Mouse (Mus musculus) lung, adult 2 months (tissue): ENCODE results near the gene S1pr1. TPM values are rescaled to one million over a fixed set of nuclear protein-coding genes. Genes with fewer than 3 reads are reported as not detected.

Source experiments
- DNase-seq: peaks from one replicate; pipeline ENCODE4 v3.0.0; 2022
- H3K4me1 ChIP-seq: fragments of 200-500 bp; 2 replicates; pipeline ENCODE4 v1.6.1; 2011; ENCODE audit warnings: low read length; ENCODE audit not compliant: control insufficient read depth, insufficient read depth
- H3K4me3 ChIP-seq: fragments of 200-500 bp; replicated peaks from 2 replicates; pipeline ENCODE3; 2011; ENCODE audit warnings: low read depth, mild to moderate bottlenecking, control low read depth, low read length; ENCODE audit errors: extremely low read depth
- CTCF ChIP-seq: fragments of 200-500 bp; IDR thresholded peaks from 2 replicates; pipeline ENCODE4 v1.5.1; 2011; ENCODE audit warnings: mild to moderate bottlenecking, low read length, control low read depth; ENCODE audit not compliant: insufficient read depth
- POLR2A ChIP-seq: fragments of 200-500 bp; IDR thresholded peaks from 2 replicates; pipeline ENCODE4 v1.6.1; 2011; ENCODE audit warnings: low read depth, mild to moderate bottlenecking, control low read depth, low read length, borderline replicate concordance; ENCODE audit errors: extremely low read depth
- WGBS: fragments of 180-500 bp; shearing (Covaris S2); methylation state at CpG from one replicate; pipeline ENCODE4 v1.1.7; 2018; 5-methylcytosine and 5-hydroxymethylcytosine counted together
- polyA plus RNA-seq: library from polyadenylated mRNA; depleted of rRNA; stranded (reverse); fragments of >200 nt; gene quantifications from 2 replicates; pipeline ENCODE4 v1.2.3, GENCODE M21; 2012

Gene S1pr1
- polyA plus RNA-seq, 1 experiment = 230 TPM

DNA sequence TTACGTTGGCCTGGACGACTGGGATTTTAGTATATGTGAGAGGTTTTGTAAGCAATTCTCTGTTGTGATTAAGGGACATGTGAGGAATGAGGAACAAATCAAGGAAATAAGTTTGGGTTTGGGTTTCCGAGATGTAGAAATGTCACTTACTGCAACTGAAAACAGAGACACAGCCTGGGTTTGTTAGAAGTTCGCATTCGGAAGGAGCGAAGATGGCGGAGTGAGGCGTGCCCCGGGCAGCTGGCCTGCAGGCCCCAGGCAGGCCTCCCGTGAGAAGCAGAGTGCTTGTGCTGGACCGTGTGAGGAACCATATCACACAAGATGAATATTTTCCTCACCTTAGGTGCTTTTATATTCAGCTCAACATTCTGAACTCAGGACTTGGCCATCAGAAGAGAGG lies 30.2 kb upstream of the S1pr1 start:
- H3K4me3 ChIP-seq = no peak overlapping the region
- WGBS = 90% methylated on average over 11 of the region's 11 CpGs
- DNase-seq = no peak
- no peak for TF ChIP-seq CTCF
- TF ChIP-seq POLR2A = no peak
- H3K4me1 ChIP-seq = no peaks in the 10 kb centered on the region

GRCm38 (mm10) chr3:115738524-115738923 lies 23.7 kb upstream of the S1pr1 start:
- DNase-seq = no peak
- 62% methylated on average over 2 of the region's 2 CpGs for WGBS
- no peak overlapping the region for H3K4me3 ChIP-seq
- no peak for TF ChIP-seq CTCF
- no peaks in the 10 kb centered on the region; the same call in 1 of the 2 replicates for H3K4me1 ChIP-seq

DNA sequence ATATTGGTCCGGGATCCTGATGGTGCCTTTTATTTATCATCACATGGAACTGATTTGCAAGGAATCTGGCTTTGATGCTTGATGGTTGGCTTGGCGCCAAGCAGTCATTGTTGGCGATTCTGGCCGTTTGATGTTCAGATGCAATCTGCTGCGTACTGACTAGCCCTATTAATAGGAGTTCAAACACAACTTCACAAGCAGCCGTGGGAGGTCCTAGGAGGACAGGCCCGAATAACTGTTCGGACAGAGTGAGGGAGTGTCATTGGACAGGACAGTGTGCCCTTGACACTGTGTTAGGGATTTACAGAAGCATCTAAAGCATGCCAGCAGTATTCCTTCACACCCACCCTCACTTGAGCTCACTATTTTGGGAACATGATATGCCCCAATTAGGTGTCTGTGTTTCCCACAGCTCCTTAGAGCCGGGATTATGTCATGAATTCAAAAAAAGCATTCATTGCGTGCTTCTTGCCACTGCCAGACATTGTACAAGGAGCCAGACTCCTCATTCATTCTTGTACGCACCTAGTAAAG lies 23.0 kb upstream of the S1pr1 start:
- DNase-seq = no peak
- H3K4me1 ChIP-seq = no peaks in the 10 kb centered on the region; the same call in 1 of the 2 replicates
- H3K4me3 ChIP-seq = no peak overlapping the region
- 46% methylated on average over 11 of the region's 11 CpGs for WGBS
- no peak for TF ChIP-seq CTCF
- TF ChIP-seq POLR2A = no peak

- H3K4me1 ChIP-seq = no peaks in the 10 kb centered on the region; the same call in 1 of the 2 replicates
- no peak overlapping the region for H3K4me3 ChIP-seq
- WGBS = 92% methylated on average over 3 of the region's 3 CpGs
- no peak for DNase-seq
- no peak for TF ChIP-seq POLR2A
- TF ChIP-seq CTCF = no peak
These were observed 20.7 kb upstream of the S1pr1 start for GRCm38 (mm10) chr3:115735540-115735939.

GRCm38 (mm10) chr3:115734841-115735240 lies 20.0 kb upstream of the S1pr1 start:
- no peak for TF ChIP-seq CTCF
- Histone ChIP-seq H3K4me3 (no peak overlapping the region), H3K4me1 (no peaks in the 10 kb centered on the region; the same call in 1 of the 2 replicates)
- no peak for DNase-seq
- WGBS = 56% methylated on average over 3 of the region's 3 CpGs

DNA sequence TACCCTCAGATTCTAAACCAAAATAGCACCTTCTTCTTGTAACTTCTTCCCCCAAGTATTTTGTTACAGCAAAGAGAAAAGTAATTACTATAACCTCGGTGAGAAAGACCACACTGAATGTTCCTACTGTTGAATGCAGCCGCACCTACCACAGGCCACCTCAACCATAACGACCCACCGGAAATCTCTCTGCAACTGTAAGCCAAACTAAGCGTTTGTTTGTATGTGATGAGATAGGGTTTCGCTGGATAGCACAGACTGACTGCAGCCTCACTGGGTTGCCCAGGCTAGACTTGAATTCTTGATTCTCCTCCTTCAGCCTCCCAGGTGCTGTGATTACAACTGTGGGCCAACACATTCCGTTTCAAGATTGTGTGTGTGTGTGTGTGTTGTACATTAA lies 15.5 kb upstream of the S1pr1 start:
- no peak for TF ChIP-seq POLR2A
- no peak for TF ChIP-seq CTCF
- no peak for DNase-seq
- WGBS = 87% methylated on average over 7 of the region's 7 CpGs
- Histone ChIP-seq H3K4me3 (no peak overlapping the region), H3K4me1 (no peaks in the 10 kb centered on the region)

- no peak for DNase-seq
- Histone ChIP-seq H3K4me3 (no peak overlapping the region), H3K4me1 (no peaks in the 10 kb centered on the region)
- 39% methylated on average over 7 of the region's 7 CpGs for WGBS
- TF ChIP-seq POLR2A (no peak), CTCF (no peak)
These were observed 14.3 kb upstream of the S1pr1 start for GRCm38 (mm10) chr3:115729187-115729586.

- no peak for DNase-seq
- H3K4me3 ChIP-seq = no peak overlapping the region
- 64% methylated on average over 3 of the region's 3 CpGs for WGBS
- TF ChIP-seq POLR2A = no peak
- TF ChIP-seq CTCF = no peak
- no peaks in the 10 kb centered on the region for H3K4me1 ChIP-seq
These were observed 13.3 kb upstream of the S1pr1 start for GRCm38 (mm10) chr3:115728211-115728610.

DNA sequence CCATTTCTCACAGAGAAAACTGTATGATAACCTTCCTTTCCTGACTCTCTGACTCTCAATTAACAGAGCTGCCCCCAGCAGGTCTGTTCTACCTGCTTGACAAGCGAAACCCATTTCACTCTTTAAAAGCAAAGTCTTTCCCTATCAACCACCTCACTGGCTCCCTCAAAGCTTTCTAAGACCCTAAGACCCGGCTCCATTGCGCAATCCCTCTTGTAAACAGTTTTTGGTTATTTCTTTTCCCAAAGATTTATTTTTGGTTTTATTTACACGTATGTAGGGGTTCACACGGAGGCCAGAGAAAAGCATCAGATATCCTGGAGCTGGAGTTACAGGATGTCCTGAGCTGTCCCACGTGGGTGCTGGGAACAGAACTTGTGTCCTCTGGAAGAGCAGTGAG lies 4.0 kb upstream of the S1pr1 start:
- DNase-seq = no peak
- Histone ChIP-seq H3K4me1 (no peaks in the 10 kb centered on the region), H3K4me3 (no peak overlapping the region)
- 56% methylated on average over 6 of the region's 6 CpGs for WGBS
- TF ChIP-seq POLR2A = no peak
- TF ChIP-seq CTCF = no peak

DNA sequence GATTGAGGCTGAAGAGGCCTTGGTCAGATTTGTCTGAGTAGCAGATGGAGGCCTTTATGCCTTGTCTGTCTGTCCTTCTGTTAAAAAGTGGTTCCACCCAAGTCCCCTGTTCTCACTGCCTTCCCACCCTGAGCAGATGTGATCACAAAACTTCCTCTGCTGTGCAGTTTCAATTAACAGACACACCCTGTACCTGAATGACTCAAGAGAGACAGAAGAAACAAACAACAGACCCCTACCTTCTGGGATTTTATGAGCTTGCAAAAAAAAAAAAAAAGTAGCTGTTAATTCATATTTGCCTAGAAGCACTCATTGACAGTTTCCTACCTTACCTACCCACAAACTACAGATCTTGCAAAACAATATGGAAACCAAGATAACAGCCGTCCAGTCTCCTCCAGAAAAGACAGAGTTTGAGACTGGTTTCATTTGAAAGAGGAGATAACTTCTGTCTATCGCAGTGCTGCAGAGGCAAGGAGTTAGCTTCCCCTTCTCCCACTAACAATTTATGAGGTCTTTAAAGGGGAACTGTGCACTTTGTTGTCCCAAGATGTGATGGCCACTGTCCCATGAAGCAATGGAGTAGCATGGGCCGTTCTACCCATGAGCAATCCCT lies 1.1 kb upstream of the S1pr1 start:
- Histone ChIP-seq H3K4me1 (no peaks in the 10 kb centered on the region), H3K4me3 (peak overlapping the region; percentile 77)
- WGBS = 68% methylated on average over 3 of the region's 3 CpGs
- no peak for DNase-seq
- TF ChIP-seq POLR2A (no peak), CTCF (no peak)
